Mouse (Mus musculus): ENCODE measurements around the gene Maz. TPM values are rescaled to one million over a fixed set of nuclear protein-coding genes. Genes with fewer than 3 reads are reported as not detected.

Maz gene
- total and polyA plus RNA-seq, 3 experiments: 234 to 540 TPM; not detected in 1

DNA sequence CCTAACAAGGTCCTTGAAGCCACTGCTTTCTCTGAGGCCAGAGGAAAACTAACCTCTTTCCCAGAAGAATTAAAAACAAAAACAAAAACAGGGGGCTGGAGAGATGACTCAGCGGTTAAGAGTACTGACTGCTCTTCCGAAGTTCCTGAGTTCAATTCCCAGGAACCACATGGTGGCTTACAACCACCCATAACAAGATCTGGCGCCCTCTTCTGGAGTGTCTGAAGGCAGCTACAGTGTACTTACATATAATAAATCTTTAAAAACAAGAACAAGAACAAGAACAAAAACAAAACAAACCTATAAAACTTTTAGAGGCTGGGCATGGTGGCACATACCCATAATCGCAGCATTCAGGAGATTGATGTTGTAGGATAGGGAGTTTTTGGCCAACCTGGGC, 30.4 kb downstream of the Maz start:
- H3K4me3 ChIP-seq (ENCODE audit: control insufficient read depth in 1 of 2, insufficient read depth in 1 of 2, low read depth in 2 of 2, low read length in 2 of 2): no peak overlapping the region
- no peak for TF ChIP-seq RCOR1 (IDR thresholded peaks at IDR 0.05; ENCODE audit: low read depth, low read length)
- TF ChIP-seq USF2 (IDR thresholded peaks at IDR 0.05; ENCODE audit: borderline replicate concordance in 1 of 2, insufficient read depth in 1 of 2, low read depth in 1 of 2, low read length in 2 of 2): no peak
- no peak for TF ChIP-seq UBTF (IDR thresholded peaks at IDR 0.05; ENCODE audit: borderline replicate concordance, insufficient read depth, low read depth, low read length)
- no peak for TF ChIP-seq MXI1 (IDR thresholded peaks at IDR 0.05; ENCODE audit: low read depth, low read length)
- TF ChIP-seq GABPA (IDR thresholded peaks at IDR 0.05; ENCODE audit: low read depth, low read length): no peak
- TF ChIP-seq MYC (IDR thresholded peaks at IDR 0.05; ENCODE audit: low read depth, low read length): 0 out of 2 replicates have a peak, but pooled peaks have one; percentile 28
- TF ChIP-seq ZC3H11A (IDR thresholded peaks at IDR 0.05; ENCODE audit: low read depth, low read length): peak; percentile 38; the same call in 1 of the 2 replicates
- no peak for TF ChIP-seq MEF2A (IDR thresholded peaks at IDR 0.05; ENCODE audit: extremely low read depth, insufficient replicate concordance, low read depth, low read length, poor library complexity, severe bottlenecking)
- TF ChIP-seq RAD21 (IDR thresholded peaks at IDR 0.05; ENCODE audit: low read depth, low read length): peak; percentile 34
- TF ChIP-seq GATA1 (IDR thresholded peaks at IDR 0.05; ENCODE audit: low read depth, low read length): no peak
- peak; percentile 14 to 50 (median 27); a peak in 4 of 6 replicates for TF ChIP-seq CTCF (IDR thresholded peaks at IDR 0.05 in 2 of 3, conservative IDR thresholded peaks at IDR 0.05 in 1 of 3; ENCODE audit: control insufficient read depth in 1 of 3, insufficient read depth in 1 of 3, low read depth in 2 of 3, low read length in 3 of 3, poor library complexity in 1 of 3, severe bottlenecking in 1 of 3)
- peak; percentile 65 for TF ChIP-seq SMC3 (IDR thresholded peaks at IDR 0.05; ENCODE audit: low read depth, low read length)
- no peak overlapping the region for H3K9ac ChIP-seq (ENCODE audit: control insufficient read depth, low read depth, low read length, poor library complexity, severe bottlenecking)
- no peaks in the 10 kb centered on the region for H3K9me3 ChIP-seq (replicated peaks; ENCODE audit: insufficient read depth, low read length)
- no peaks in the 10 kb centered on the region for H3K79me2 ChIP-seq (ENCODE audit: control insufficient read depth, insufficient read depth, low read length, poor library complexity)
- H3K4me1 ChIP-seq (ENCODE audit: control insufficient read depth in 1 of 2, insufficient read depth in 2 of 2, low read length in 2 of 2): no peaks in the 10 kb centered on the region
- peak; percentile 43 for DNase-seq (ENCODE audit: low read depth, low spot score)
- H3K27ac ChIP-seq (ENCODE audit: control insufficient read depth, low read depth, low read length): no peak overlapping the region
- H3K27me3 ChIP-seq (ENCODE audit: control insufficient read depth in 1 of 2, insufficient read depth in 2 of 2, low read length in 2 of 2): no peaks in the 10 kb centered on the region
- no peaks in the 10 kb centered on the region; a peak in 2 of 4 replicates for H3K36me3 ChIP-seq (ENCODE audit: control insufficient read depth in 1 of 2, insufficient read depth in 2 of 2, low read length in 2 of 2)

DNA sequence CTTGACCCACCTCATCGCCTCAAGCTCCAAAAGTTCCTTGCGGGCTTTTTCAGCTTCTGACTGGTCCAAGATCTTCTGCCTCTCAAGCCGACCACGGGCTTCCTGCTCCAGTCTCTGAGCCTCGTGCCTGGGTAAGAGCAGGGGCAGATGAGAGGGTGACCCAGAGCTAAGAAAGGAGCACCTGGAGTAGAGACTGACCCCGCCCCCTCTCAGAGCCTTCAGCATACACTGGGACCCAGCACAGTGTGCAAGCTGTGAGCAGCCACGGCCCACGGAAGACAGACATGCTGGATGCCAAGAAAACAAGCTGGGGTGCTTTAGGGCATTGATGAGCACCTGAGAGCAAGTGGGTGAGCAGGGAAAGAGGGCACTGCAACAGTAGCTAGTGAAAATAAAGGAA, 38.0 kb downstream of the Maz start:
- no peak overlapping the region for H3K9ac ChIP-seq (ENCODE audit: control insufficient read depth, low read depth, low read length, poor library complexity, severe bottlenecking)
- no peak overlapping the region for H3K27ac ChIP-seq (ENCODE audit: control insufficient read depth, low read depth, low read length)
- H3K79me2 ChIP-seq (ENCODE audit: control insufficient read depth, insufficient read depth, low read length, poor library complexity): no peaks in the 10 kb centered on the region
- no peak for TF ChIP-seq E2F4 (IDR thresholded peaks at IDR 0.05; ENCODE audit: borderline replicate concordance, low read depth, low read length)
- no peak for TF ChIP-seq MYB (IDR thresholded peaks at IDR 0.05; ENCODE audit: low read depth, low read length)
- TF ChIP-seq ETS1 (IDR thresholded peaks at IDR 0.05; ENCODE audit: low read depth, low read length): no peak
- TF ChIP-seq TCF12 (IDR thresholded peaks at IDR 0.05; ENCODE audit: low read depth, low read length): no peak
- TF ChIP-seq POLR2AphosphoS2 (IDR thresholded peaks at IDR 0.05; ENCODE audit: low read length): no peak
- no peak for TF ChIP-seq POLR2AphosphoS5 (IDR thresholded peaks at IDR 0.05; ENCODE audit: borderline replicate concordance, low read depth, low read length)
- no peaks in the 10 kb centered on the region for H3K27me3 ChIP-seq (ENCODE audit: control insufficient read depth in 1 of 2, insufficient read depth in 2 of 2, low read length in 2 of 2)
- DNase-seq (ENCODE audit: low read depth, low spot score): no peak
- no peaks in the 10 kb centered on the region; a peak in 1 of 4 replicates for H3K36me3 ChIP-seq (ENCODE audit: control insufficient read depth in 1 of 2, insufficient read depth in 2 of 2, low read length in 2 of 2)
- H3K4me1 ChIP-seq (ENCODE audit: control insufficient read depth in 1 of 2, insufficient read depth in 2 of 2, low read length in 2 of 2): no peaks in the 10 kb centered on the region
- no peak overlapping the region for H3K4me3 ChIP-seq (ENCODE audit: control insufficient read depth in 1 of 2, insufficient read depth in 1 of 2, low read depth in 2 of 2, low read length in 2 of 2)
- no peaks in the 10 kb centered on the region for H3K9me3 ChIP-seq (replicated peaks; ENCODE audit: insufficient read depth, low read length)
